Mouse (Mus musculus) ES-Bruce4 (cell line): Measurements from ENCODE around the gene Gm44579. TPM values are rescaled to one million over a fixed set of nuclear protein-coding genes. Genes with fewer than 3 reads are reported as not detected.

ENCODE experiments used
- H3K27ac ChIP-seq: 2 replicates; pipeline ENCODE4 v1.5.1; 2012; ENCODE audit warnings: low read length, inconsistent platforms; ENCODE audit not compliant: insufficient read depth
- H3K27me3 ChIP-seq: 2 replicates; pipeline ENCODE4 v1.6.1; 2012; ENCODE audit warnings: mild to moderate bottlenecking, low read length, inconsistent platforms; ENCODE audit not compliant: control insufficient read depth, poor library complexity, insufficient read depth, severe bottlenecking
- H3K36me3 ChIP-seq: 2 replicates; pipeline ENCODE4 v1.6.1; 2012; ENCODE audit warnings: inconsistent platforms, mild to moderate bottlenecking, low read length, moderate library complexity; ENCODE audit not compliant: control insufficient read depth, poor library complexity, insufficient read depth, severe bottlenecking
- H3K4me1 ChIP-seq: one replicate; pipeline ENCODE4 v1.8.1; 2011; ENCODE audit warnings: low read length; ENCODE audit not compliant: control insufficient read depth, insufficient read depth
- H3K4me3 ChIP-seq: 2 replicates; pipeline ENCODE4 v1.5.1; 2011; ENCODE audit warnings: low read depth, mild to moderate bottlenecking, low read length
- H3K9ac ChIP-seq: 2 replicates; pipeline ENCODE4 v1.6.1; 2012; ENCODE audit warnings: low read depth, mild to moderate bottlenecking, inconsistent platforms; ENCODE audit not compliant: poor library complexity, severe bottlenecking
- H3K9me3 ChIP-seq: replicated peaks from 2 replicates; pipeline ENCODE4 v1.6.1; 2012; ENCODE audit warnings: mild to moderate bottlenecking, low read length, inconsistent platforms; ENCODE audit not compliant: control insufficient read depth, poor library complexity, insufficient read depth, severe bottlenecking
- CTCF ChIP-seq: IDR thresholded peaks from one replicate; pipeline ENCODE4 v1.8.1; 2011; ENCODE audit warnings: low read depth, low read length
- EP300 ChIP-seq: IDR thresholded peaks from 2 replicates; pipeline ENCODE4 v1.6.1; 2011; ENCODE audit warnings: low read depth, low read length; ENCODE audit not compliant: insufficient read depth
- POLR2A ChIP-seq: IDR thresholded peaks from one replicate; pipeline ENCODE4 v1.8.1; 2011; ENCODE audit warnings: low read length; ENCODE audit not compliant: insufficient read depth
- polyA plus RNA-seq: library from polyadenylated mRNA; stranded (reverse); fragments of >200 nt; gene quantifications from 2 replicates; pipeline ENCODE4 v1.2.4, GENCODE M21; 2011; ENCODE audit warnings: low read depth; ENCODE audit not compliant: missing spikeins, insufficient read depth, insufficient read length

The Gm44579 gene
- polyA plus RNA-seq, 1 experiment, result not detected

- Histone ChIP-seq H3K4me3 (no peak within 1 kb of the TSS), H3K9me3 (no peaks in the 10 kb centered on the region), H3K27ac (no peak within 1 kb of the TSS), H3K27me3 (peaks cover 1% of the 10 kb centered on the region), H3K36me3 (no peaks in the 10 kb centered on the region), H3K4me1 (no peaks in the 10 kb centered on the region), H3K9ac (no peak within 1 kb of the TSS)
- TF ChIP-seq CTCF (no peak), EP300 (no peak), POLR2A (no peak)
Measured at GRCm38 (mm10) chr15:98195442-98195841, 25.3 kb downstream of the Gm44579 start, which contains the start of gene Olfr288. TSS of gene Olfr288 (minus strand) at chr15:98195542.

GRCm38 (mm10) chr15:98184456-98184855, 36.3 kb downstream of the Gm44579 start:
- TF ChIP-seq EP300, result no peak
- TF ChIP-seq POLR2A, result no peak
- TF ChIP-seq CTCF, result no peak
- Histone ChIP-seq H3K4me3 (no peak overlapping the region), H3K27me3 (no peaks in the 10 kb centered on the region), H3K27ac (no peak overlapping the region), H3K9ac (no peak overlapping the region), H3K4me1 (peaks cover 2% of the 10 kb centered on the region), H3K36me3 (no peaks in the 10 kb centered on the region), H3K9me3 (no peaks in the 10 kb centered on the region)

GRCm38 (mm10) chr15:98181856-98182570, 38.8 kb downstream of the Gm44579 start:
- Histone ChIP-seq H3K27ac (no peak overlapping the region), H3K36me3 (no peaks in the 10 kb centered on the region), H3K27me3 (no peaks in the 10 kb centered on the region), H3K9me3 (no peaks in the 10 kb centered on the region), H3K4me3 (no peak overlapping the region), H3K4me1 (peaks cover 2% of the 10 kb centered on the region), H3K9ac (no peak overlapping the region)
- TF ChIP-seq POLR2A (no peak), CTCF (no peak), EP300 (no peak)

- H3K36me3 ChIP-seq, result no peaks in the 10 kb centered on the region
- peaks cover 2% of the 10 kb centered on the region for H3K4me1 ChIP-seq
- no peaks in the 10 kb centered on the region for H3K27me3 ChIP-seq
- TF ChIP-seq CTCF, result peak; percentile 88
- TF ChIP-seq EP300, result 0 out of 2 replicates have a peak, but pooled peaks have one; percentile 23
- TF ChIP-seq POLR2A, result no peak
- no peaks in the 10 kb centered on the region for H3K9me3 ChIP-seq
- H3K9ac ChIP-seq, result peak overlapping the region; percentile 38
- peak overlapping the region; percentile 78 for H3K4me3 ChIP-seq
- H3K27ac ChIP-seq, result peak overlapping the region; percentile 48; the same call in 1 of the 2 replicates
Measured at GRCm38 (mm10) chr15:98181132-98181711, 39.6 kb downstream of the Gm44579 start.

GRCm38 (mm10) chr15:98180567-98181131, 40.1 kb downstream of the Gm44579 start:
- H3K27me3 ChIP-seq, result no peaks in the 10 kb centered on the region
- no peaks in the 10 kb centered on the region for H3K9me3 ChIP-seq
- peak overlapping the region; percentile 38 for H3K9ac ChIP-seq
- H3K4me3 ChIP-seq, result peak overlapping the region; percentile 78
- TF ChIP-seq POLR2A (no peak), CTCF (no peak)
- H3K27ac ChIP-seq, result peak overlapping the region; percentile 48; the same call in 1 of the 2 replicates
- no peaks in the 10 kb centered on the region for H3K36me3 ChIP-seq
- H3K4me1 ChIP-seq, result peaks cover 2% of the 10 kb centered on the region

- Histone ChIP-seq H3K27me3 (no peaks in the 10 kb centered on the region), H3K9ac (no peak overlapping the region), H3K27ac (no peak overlapping the region), H3K4me3 (no peak overlapping the region), H3K36me3 (no peaks in the 10 kb centered on the region), H3K4me1 (peaks cover 2% of the 10 kb centered on the region), H3K9me3 (0 out of 2 replicates have a peak, but pooled peaks cover 4% of the 10 kb centered on the region)
- TF ChIP-seq CTCF (no peak), POLR2A (no peak), EP300 (no peak)
Measured at GRCm38 (mm10) chr15:98177320-98177719, 43.5 kb downstream of the Gm44579 start.
